In genomic region chr2:19018034-19018433, GRCm38 (mm10) we compare ENCODE assay signal across 24 mouse cellular contexts. TPM values are rescaled to one million over a fixed set of nuclear protein-coding genes. Genes with fewer than 3 reads are reported as not detected.
"Had no signal": no experiment of that assay in that cellular context is flagged by ENCODE, and none has a peak within 500 bp of the region (broad histone marks: within the 10 kb centered on the region; RNA-seq: fewer than 3 reads in every experiment).

No protein-coding gene starts in this region.

- DNase-seq: gastrocnemius, postnatal 14 days; gastrocnemius, postnatal 36 days; heart, adult 18-20 months; heart, postnatal 10 days; kidney, adult 18-20 months; kidney, adult 8-10 months; kidney, postnatal 10 days; kidney, postnatal 25 days; kidney, postnatal 4 days; liver; liver, embryonic 13.5 days; liver, postnatal 0 days had no signal

- H3K9me3 ChIP-seq: heart, embryonic 10.5 days; heart, embryonic 12.5 days; hindbrain, embryonic 13.5 days; hindbrain, embryonic 15.5 days; limb, embryonic 10.5 days; limb, embryonic 12.5 days; liver, embryonic 13.5 days; liver, embryonic 15.5 days had no signal

- H3K27me3 ChIP-seq: heart, embryonic 12.5 days; hindbrain, embryonic 13.5 days; hindbrain, embryonic 15.5 days; limb, embryonic 12.5 days; liver, embryonic 13.5 days; liver, embryonic 15.5 days had no signal

- H3K4me3 ChIP-seq: heart, embryonic 10.5 days; heart, embryonic 12.5 days; hindbrain, embryonic 13.5 days; hindbrain, embryonic 15.5 days; left cerebral cortex, adult 2 months; limb, embryonic 10.5 days; limb, embryonic 12.5 days; liver, embryonic 13.5 days; liver, embryonic 15.5 days had no signal

- ATAC-seq: hindbrain, postnatal 0 days; intestine, embryonic 16.5 days; liver, postnatal 0 days had no signal

- H3K4me1 ChIP-seq: heart, embryonic 10.5 days; hindbrain, embryonic 13.5 days; hindbrain, embryonic 15.5 days; limb, embryonic 10.5 days; limb, embryonic 12.5 days had no signal

- H3K27ac ChIP-seq: heart, embryonic 10.5 days; hindbrain, embryonic 13.5 days; hindbrain, embryonic 15.5 days; hindbrain, postnatal 0 days; left cerebral cortex, adult 2 months; limb, embryonic 10.5 days; limb, embryonic 12.5 days; liver, embryonic 13.5 days; liver, embryonic 15.5 days had no signal

- H3K36me3 ChIP-seq: heart, embryonic 10.5 days; heart, embryonic 12.5 days; hindbrain, embryonic 13.5 days; hindbrain, embryonic 15.5 days; limb, embryonic 10.5 days; limb, embryonic 12.5 days; liver, embryonic 13.5 days; liver, embryonic 15.5 days had no signal

RNA-seq across cellular contexts. Expression of gene 4930426L09Rik, which starts 19.9 kb away (rescaled TPM):
- total RNA-seq: gastrocnemius, adult 18-20 months; gastrocnemius, adult 8-10 months; gastrocnemius, postnatal 36 days; heart, adult 18-20 months had no signal
